Mouse (Mus musculus) cerebellum, postnatal 25 days (tissue): ENCODE results near the gene Dtnb.
A peak's percentile ranks its signal among the peaks of the same experiment; 100 is the strongest.
"Not testable (repeated sequence)": the region's sequence is repeated elsewhere in the genome, so short reads cannot be mapped to it uniquely, and the experiment has no call there.

Source experiments
- DNase-seq, 2 experiments: peaks; one replicate each; pipeline ENCODE4 v3.0.0; 2021; ENCODE audit warnings: mixed read lengths in 2 of 2

Dtnb gene

DNA sequence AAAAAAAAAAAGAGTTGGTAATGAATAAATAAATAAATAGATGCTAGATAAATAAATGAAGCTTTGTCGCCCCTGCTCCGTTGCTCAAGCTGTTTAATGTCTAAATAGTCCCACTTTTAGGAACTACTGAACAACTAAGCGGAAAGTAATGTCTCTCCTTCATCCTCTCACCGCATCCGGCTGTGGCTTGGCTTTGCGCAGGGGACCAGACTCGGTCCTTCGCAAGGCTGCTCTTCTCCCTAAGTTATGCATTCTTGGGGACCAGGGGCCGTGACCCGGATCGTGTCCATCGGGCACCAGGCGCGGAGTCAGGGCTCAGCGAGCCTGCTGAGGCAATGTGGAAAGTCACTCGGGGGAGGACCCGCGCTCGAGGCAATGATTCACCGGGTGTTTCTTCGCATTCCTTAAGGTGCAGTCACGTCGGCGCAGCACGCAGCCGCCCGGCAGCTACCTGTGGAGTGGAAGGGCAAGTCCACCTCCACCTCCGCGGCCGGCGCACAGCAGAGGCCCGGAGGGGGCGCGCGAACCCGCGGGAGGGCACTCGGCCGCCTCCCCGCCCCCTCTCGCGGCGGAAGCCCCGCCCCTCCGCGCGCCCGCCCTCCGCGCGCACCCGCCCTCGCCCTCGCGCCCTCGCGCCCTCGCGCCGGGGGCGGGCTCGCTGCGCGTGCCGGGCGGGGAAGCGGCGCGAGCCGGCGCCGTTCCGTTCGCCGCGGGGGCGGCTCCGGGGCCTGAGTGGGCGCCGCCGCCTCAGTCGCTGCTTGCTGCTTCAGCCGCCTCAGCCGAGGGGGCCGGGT is at the start of gene Dtnb:
TSS of gene Dtnb (plus strand) at position 595 of the 794 bp plus-strand sequence.
- DNase-seq, result peak; percentile 80 to 89

DNA sequence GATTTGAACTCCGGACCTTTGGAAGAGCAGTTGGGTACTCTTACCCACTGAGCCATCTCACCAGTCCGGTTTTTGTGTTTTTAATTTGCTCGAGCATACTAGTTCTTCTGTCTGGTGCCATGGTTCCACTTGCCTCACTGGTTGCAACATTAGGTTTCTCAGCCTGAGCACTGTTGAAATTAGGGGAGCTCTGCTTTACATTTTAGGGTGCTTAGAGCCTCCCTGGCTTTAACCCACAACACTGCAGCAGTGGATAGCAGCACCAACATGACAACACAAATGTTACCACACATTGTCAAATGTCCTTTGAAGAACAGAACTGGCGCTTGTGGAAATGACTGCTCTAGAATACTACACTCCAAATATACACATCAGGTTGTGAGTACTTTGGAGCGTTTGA is 46.6 kb upstream of the Dtnb start:
- no peak for DNase-seq

DNA sequence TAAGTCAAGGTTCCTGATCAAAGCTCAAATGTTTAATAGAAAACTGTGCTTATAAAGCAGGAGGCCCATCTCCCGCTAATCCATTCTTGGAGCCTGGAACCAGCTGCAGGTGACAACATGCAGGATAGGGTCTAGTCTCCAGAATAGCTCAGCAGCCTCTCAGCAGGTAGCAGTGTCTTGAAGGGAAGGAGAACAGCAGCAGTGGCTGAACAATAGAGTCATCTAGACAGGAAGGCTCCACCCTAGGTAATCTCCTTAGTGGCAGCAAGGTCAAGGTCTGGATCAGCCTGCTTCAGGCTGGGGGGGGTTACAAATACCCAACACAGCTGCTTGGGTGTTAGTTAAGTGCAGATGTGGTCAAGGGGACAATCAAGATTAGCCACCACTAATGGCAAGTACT is 36.7 kb upstream of the Dtnb start:
- DNase-seq, result not testable (repeated sequence)

DNA sequence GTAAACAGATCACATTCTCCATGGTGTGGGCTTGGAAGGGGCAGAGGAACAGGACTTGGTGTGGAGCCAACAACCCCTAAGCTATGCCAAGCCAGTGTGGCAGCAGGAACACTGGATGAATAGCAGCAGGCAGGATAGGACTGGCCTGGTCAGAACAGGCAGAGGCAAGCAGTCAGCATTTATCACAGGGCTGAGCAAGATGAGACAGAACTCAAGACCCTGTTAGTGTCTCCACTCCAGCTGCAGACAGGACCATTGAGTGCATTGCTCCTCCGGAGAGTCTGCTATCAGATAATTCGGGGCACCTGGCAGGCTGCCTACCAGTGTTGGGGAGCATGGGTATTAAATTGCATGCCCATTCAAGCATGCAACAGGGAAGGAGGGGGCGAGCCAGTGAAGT is 34.6 kb upstream of the Dtnb start:
- peak; percentile 20 to 31 for DNase-seq

DNA sequence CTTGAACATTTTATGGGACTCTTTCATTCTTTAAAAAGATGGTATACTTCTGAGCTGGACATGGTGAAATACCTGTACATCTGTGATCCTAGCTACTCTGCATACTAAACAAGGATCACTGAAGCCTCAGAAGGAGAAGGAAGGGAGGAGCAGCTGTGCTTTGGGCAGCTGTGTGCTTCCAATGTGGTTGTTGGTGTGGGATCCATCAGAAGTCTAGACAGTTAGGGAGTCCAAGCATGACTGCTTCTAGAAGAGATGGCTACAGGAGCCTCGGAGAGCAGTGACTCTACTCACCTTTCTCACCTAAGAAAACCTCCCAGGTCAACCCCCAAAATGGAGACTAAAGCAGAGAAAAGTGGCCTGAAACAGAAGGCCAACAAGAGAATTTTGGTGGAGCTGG is 34.1 kb upstream of the Dtnb start:
- no peak for DNase-seq

DNA sequence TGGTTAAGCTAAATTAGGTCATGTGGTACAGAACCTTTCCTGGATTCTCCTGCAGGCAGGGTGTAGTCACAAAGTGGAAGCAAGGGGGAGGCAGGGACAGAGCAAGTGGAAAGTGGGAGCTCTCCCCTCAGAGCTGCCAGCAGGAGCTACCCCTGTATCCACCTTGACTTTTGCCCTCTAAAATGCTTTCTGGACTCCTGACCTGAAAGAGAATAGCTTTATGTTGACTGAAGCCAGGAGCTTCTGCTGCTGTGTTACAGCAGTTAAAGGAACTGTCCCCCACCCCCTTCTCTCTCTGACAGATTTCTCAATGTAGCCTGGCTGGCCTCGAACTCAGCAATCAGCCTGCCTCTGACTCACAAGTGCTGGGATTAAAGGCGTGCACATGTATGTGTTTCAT is 32.6 kb upstream of the Dtnb start:
- no peak for DNase-seq

DNA sequence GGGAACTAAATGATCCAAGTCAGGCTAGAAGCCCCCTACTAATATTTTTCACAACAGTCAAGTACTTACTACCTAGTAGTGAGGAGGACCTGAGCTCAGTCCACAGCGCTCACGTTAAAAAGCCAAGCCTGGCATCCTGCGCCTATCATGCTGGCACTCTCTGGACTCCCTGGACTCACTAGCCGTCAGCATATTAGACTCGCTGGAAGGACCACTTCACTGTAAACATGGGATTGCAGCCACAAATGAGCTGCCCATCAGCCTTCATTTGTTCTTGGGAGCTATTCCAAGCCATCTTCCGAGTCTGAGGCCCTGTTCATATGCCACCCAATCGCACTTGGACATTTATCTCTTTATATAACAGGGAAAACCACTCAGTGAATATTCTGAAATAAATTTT is 31.3 kb upstream of the Dtnb start:
- DNase-seq, result no peak

DNA sequence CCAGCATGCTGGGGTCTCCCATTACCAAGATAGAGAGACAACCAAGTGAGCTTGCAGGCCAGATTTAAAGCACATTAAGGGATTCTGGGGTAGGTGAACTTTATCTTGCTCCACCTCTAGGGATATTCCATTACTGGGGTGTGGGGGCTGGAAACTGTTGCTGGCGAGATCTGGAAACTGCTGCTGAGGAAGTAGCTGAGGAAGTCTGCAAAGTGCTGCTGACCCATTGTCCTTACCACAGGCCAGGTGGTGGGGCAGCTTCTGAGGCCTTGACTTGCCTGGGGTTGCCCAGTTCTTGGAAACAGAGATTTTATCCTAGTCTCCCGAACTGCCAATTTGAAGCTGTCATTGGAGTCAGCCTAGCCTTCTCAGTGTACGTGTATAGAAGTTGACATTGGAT is 26.7 kb upstream of the Dtnb start:
- DNase-seq, result no peak

DNA sequence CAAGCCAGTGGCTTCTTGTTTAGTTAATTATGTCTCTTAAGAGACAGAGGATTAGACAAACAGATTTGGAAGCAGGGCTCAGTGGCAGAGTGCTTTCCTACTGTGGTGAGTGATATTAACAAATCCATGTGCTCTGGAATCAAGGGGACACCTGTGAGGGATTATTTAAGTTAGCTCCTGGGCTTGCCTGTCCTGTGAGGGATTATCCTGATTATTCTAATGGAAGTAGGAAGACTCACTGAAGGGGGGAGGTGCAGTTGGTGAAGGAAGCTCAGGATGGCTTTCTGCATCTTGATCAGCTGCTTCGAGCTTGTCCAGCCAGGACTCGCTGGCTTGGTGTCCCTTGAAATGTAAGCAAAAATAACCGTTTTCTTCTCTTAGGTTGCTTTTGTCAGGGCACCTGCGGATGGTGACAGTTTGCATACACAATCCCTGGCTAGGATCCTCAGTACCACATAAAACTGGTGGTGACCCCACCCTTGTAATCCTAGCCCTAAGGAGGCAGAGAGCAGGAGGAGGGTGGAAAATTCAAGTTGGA is 26.0 kb upstream of the Dtnb start:
- no peak for DNase-seq

DNA sequence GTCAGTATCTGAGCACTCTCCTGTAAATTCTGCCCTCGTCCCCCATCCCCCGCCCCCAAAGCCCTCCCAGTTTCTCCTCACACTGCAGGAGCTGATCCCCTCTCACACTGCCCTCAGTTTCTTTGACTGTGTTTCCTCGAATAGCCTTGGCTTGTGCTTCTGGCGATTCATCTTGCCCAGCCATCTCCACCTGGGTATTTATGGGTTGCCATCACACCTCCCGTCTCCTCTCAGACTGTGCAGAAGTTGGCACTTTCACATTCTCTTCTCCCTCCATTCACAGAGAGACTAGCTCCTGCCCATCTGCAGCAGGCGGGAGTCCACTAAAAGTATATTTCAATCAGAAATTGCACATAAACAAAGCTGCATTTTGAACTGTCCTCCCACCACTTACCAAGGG is 25.4 kb upstream of the Dtnb start:
- DNase-seq, result no peak

DNA sequence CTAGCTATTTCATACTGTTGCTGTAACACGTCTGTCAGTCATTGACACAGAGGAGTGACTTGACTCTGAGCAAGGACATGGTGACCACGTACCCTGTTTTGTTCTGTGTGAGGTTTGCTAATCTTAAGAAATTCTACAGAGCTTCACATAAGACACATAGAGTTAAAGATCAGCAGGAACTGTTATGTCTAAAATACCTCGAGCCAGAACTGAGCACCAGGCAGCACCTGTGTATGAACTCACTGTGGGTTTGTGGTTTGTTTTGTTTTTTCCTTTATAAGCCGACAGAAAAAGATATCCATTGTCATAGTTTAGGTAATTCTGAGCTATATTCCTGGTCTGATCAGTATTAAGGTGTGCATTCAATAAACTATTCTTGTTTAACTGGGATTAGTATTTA is 24.7 kb upstream of the Dtnb start:
- no peak for DNase-seq

DNA sequence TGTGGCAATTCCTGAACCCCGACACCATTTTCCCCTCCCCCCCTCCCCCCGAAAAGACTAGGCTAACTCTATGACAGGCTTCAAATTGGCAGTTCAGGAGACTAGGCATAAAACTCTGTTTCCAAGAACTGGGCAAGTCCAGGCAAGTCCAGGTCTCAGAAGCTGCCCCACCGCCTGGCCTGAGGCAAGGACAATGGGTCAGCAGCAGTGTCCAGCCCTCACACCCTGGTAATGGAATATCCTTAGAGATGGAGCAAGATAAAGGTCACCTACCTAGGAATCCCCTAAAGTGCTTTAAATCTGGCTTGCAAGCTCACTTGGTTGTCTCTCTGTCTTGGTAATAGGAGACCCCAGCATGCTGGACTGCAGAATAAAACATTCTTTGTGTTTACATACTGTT is 24.3 kb upstream of the Dtnb start:
- no peak for DNase-seq

DNA sequence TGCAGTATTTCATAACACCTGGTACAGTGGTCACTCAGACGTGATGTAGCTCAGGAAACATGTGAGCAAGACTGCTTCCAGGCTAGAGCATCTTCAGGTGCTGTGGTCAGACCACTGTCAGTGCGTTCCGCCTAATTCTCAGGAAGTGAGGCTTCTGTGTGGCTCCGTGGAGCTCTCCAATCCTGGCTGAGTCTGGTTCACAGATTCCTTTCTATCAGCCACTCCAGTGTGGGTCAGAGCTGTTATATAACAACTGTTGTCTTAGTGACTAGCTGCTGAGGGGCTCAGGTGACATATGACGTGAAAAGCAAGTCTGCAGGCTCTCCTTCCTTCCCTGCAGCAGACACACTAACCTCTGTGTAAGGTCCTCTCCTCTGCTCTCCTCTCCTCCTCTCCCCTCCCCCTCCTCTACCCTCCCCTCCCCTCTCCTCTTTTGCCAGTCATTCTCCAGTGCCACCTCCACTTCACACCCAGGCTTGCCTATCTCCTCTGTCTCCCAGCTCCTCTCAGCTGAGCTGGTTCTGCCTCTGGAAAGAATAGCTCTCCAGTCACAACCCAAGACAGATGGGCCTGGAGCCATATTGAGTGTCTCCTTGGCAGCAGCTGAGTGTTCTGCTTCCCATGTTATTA is 23.5 kb upstream of the Dtnb start:
- DNase-seq, result peak; percentile 9 to 15

DNA sequence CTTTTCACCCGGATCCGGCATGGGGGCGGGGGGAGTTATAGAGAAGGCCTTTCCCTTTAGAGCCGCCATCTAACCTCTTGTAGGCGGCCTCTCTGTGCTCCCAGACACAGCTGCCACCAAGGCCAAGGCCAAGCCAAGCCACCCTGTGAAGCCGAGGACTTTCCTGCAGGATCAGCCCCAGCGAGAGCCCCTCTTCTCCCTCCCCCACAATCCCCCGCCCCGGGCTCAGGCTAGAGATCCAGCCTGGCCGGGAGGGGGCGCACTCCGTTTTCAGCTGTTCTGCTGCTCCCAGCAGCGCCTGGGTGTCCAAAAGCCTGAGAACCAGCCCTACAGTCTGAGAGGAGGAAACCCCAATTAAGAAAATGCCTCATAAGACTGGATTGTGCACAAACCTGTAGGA is 21.9 kb upstream of the Dtnb start:
- peak in 1 of 2 experiments; percentile 33 for DNase-seq

DNA sequence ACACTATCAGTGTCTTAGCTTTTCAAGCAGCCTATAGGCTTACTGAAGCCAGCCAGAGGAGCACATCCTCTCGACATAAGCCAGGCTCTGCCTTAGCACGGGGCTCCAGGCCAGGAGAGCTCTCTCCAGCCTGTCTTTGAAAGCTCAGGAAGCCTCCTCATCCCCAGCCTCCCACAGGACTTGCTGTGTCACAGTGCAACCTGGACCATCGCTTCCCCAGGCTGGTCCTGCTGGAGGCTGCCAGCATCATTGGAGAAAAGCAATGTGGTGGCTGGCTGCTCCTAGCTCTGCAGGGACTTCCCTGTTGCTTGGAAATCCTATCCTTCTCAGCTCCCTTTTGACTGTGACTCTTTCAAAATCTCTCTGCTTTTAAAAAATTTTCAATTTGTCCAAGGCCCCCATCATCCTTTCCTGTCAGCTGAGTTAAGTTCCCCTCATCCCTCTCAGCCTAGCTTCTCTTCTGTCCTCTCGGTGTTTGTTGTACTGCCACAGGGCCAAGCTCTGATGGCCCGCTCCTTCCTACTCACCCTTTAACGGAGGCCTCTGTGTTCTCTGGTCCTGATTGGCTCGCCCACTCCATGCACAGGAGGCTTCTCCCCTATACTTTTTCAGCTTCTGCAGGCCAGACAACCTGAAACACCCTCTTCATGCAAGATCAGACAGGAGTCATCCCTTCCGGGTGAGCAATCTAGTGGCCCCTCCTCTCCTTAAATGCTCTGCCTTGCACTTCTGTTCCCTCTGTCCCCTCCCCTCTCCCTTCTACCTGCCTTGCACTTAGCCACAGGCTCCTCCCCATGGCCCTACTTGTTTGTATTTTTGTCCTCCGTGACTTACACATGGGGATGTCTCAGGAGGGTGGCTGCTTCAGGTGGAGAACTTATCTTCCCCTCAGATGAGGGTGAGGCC is 14.5 kb upstream of the Dtnb start:
- peak; percentile 41 to 55 for DNase-seq

DNA sequence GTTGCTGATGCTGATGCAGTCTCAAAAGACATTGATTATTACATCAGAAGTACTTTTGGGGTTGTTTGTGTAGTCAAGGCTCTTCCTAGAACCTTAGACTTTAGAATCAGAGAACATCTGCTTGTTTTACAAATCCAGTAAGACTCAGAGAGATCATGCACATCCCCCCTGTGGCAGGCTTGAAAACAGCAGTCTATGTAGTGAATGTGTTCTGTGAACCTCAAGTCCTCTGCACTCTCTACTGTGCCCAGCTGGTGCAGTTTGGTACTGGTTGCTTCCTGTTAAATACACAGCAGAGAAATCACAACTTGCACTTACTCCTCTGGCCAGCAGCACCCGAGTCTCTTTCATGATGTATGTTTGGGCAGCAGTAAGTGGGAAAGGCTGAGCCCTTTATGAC is 11.6 kb upstream of the Dtnb start:
- no peak for DNase-seq

DNA sequence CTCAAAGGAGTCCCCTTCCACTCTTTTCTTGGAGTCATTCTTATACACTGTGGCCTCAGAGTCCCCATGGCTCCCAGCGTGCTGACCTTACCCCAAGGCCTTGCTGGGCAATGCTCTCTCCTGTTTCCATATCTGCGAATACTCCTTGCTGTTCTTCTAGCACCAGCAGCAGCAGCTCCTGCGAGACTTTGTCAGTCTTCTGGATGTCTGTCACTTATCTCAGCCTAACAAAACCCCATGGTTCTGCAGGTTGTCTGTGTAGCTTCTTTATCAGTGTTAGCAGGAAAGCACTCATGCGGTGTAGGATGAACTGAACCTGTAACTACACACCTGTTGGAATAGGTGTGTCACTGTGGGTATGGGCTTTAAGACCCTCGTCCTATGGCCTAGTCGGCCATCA is 11.1 kb upstream of the Dtnb start:
- no peak for DNase-seq

DNA sequence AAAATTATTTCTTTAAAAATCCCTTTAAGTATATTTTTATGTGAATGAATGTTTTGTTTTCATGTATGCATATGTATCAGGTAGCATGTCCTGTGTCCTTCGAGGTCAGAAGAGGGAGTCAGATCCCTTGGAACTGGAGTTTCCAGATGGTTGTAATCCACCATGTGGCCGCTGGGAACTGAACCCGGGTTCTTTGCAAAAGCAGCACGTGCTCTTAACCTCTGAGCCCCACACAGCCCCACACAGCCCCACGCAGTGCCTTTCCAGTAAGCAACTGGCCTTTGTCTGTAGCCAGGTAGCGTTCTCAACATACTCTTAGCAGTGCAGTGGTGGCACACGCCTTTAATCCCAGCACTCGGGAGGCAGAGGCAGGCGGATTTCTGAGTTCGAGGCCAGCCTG is 9.4 kb upstream of the Dtnb start:
- DNase-seq, result no peak

DNA sequence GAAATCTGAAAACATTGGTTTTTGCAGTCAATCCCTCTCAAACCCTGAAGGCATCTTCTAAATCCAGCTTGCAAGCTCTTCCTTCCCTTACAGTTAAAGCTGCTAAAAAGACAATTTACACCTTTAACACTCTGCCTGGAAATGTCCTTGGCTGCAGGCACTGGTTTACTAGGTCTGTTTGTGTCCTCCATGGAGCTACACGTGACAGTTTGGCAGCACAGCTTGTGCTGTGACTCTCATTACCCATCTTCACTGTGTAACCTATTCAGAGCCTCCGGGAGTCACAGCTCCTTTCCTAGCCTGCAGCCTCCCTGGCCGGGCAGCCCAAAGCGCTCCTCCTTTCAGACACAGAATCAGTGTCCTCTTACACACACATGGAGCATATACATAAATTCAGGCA is 8.5 kb upstream of the Dtnb start:
- DNase-seq, result no peak

DNA sequence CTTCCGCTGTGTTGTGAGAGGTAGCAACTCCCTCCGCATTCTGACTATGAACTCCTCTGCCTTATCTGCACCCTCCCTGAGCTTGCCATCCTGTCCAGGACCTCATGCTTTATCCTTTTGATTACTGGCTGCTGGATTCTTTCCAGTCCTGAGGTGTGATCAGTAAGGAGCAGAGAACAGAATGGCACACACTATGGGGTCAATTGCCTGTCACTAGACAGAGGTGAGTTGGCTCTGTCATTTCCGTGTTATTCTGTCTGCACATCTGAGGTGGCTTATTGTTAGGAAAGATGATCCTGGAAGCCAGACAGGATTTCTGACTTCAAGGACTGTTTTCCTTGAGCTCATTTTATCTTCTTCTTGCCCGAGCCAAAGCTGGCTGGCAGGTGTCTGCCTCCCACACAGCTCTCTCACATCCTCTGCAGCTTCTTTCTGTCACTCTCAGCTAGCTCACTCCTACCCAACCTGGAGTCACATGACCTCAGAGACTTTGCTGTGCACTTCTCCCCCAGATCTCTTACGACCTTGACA is 3.7 kb upstream of the Dtnb start:
- no peak for DNase-seq

DNA sequence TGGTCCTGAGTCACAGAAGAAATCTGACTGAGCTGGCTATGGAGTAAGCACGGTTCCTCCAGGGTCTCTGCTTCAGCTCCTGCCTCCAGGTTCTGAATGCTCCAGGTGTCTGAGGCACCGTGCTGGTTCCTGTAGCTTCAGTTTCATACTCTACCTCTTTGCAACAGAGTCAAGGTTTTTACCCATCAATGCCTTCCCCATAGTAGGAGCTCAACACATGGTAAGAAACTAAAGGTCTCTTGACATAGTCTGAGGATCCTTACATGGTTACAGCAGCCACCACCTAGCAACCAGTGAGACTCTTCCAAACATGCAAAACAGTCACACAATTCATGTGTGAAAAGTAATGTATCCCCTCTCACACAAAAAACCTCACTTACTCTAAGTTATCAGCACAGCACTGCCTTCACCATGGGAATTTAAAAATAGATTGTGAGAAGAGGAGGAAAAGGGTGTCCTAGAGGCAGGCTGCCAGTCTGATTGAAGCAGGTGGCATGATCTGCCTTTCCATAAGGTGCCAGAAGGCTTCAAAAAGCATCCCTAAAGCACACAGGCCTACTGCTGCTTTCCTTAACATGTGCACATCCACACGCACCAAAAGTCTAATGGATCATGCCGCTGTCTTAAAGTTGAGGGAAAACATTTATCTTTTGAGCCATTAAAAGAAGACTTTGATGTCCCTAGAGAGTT is 1.3 kb upstream of the Dtnb start:
- peak; percentile 25 to 57 for DNase-seq
